Mouse (Mus musculus): ENCODE results near the gene Rpl36al. TPM values are rescaled to one million over a fixed set of nuclear protein-coding genes. Genes with fewer than 3 reads are reported as not detected.
"Not testable (repeated sequence)": the region's sequence is repeated elsewhere in the genome, so short reads cannot be mapped to it uniquely, and the experiment has no call there.

Gene Rpl36al
- polyA plus RNA-seq, 1 experiment from 2014 or later, result 543 TPM

- ATAC-seq (no peak), DNase-seq (no peak)
- Histone ChIP-seq H3K27me3 (ENCODE audit: insufficient read depth, low read length) (no peaks in the 10 kb centered on the region), H3K9me3 (ENCODE audit: low read length) (no peaks in the 10 kb centered on the region), H3K9ac (replicated peaks) (no peak overlapping the region), H3K4me1 (ENCODE audit: insufficient read depth) (peaks cover 8% of the 10 kb centered on the region), H3K36me3 (replicated peaks; ENCODE audit: insufficient read depth, low read length) (peaks cover 2% of the 10 kb centered on the region; the same call in 1 of the 2 replicates), H3K4me3 (ENCODE audit: low read depth, low read length) (no peak overlapping the region), H3K4me2 (ENCODE audit: low read depth, low read length) (no peak overlapping the region), H3K27ac (ENCODE audit: low read depth) (no peak overlapping the region)
- 86% methylated on average over 2 of the region's 2 CpGs for WGBS (ENCODE audit: insufficient replicate concordance)
- TF ChIP-seq EP300 (IDR thresholded peaks at IDR 0.05; ENCODE audit: low read depth) (no peak), CTCF (IDR thresholded peaks at IDR 0.05; ENCODE audit: low read depth) (no peak)
Observed at GRCm38 (mm10) chr12:69171307-69171706, 12.6 kb downstream of the Rpl36al start.

GRCm38 (mm10) chr12:69168461-69169106 is 15.3 kb downstream of the Rpl36al start, which contains the start of gene Lrr1:
TSS of gene Lrr1 (plus strand) at chr12:69168814.
- under 1% methylated on average over 40 of the region's 40 CpGs for WGBS (ENCODE audit: insufficient replicate concordance)
- H3K4me3 ChIP-seq (ENCODE audit: low read depth, low read length), result peak within 1 kb of the TSS; percentile 93
- H3K27me3 ChIP-seq (ENCODE audit: insufficient read depth, low read length), result no peaks in the 10 kb centered on the region
- H3K4me2 ChIP-seq (ENCODE audit: low read depth, low read length), result peak within 1 kb of the TSS; percentile 99
- H3K9ac ChIP-seq (replicated peaks), result peak within 1 kb of the TSS; percentile 79
- peak within 1 kb of the TSS; percentile 80 for H3K27ac ChIP-seq (ENCODE audit: low read depth)
- no peak for TF ChIP-seq CTCF (IDR thresholded peaks at IDR 0.05; ENCODE audit: low read depth)
- peak; percentile 94 for TF ChIP-seq EP300 (IDR thresholded peaks at IDR 0.05; ENCODE audit: low read depth)
- ATAC-seq (peak; percentile 96), DNase-seq (peak; percentile 89)
- peaks cover 8% of the 10 kb centered on the region for H3K4me1 ChIP-seq (ENCODE audit: insufficient read depth)
- H3K36me3 ChIP-seq (replicated peaks; ENCODE audit: insufficient read depth, low read length), result no peaks in the 10 kb centered on the region; the same call in 1 of the 2 replicates
- H3K9me3 ChIP-seq (ENCODE audit: low read length), result no peaks in the 10 kb centered on the region

- no peak for ATAC-seq
- peak overlapping the region; percentile 99 for H3K4me2 ChIP-seq (ENCODE audit: low read depth, low read length)
Observed at GRCm38 (mm10) chr12:69167656-69168460, 16.0 kb downstream of the Rpl36al start.

GRCm38 (mm10) chr12:69166861-69167581 is 16.9 kb downstream of the Rpl36al start:
- not testable (repeated sequence) for ATAC-seq; H3K27me3 ChIP-seq (ENCODE audit: insufficient read depth, low read length); H3K27ac ChIP-seq (ENCODE audit: low read depth); H3K4me2 ChIP-seq (ENCODE audit: low read depth, low read length); H3K4me3 ChIP-seq (ENCODE audit: low read depth, low read length); H3K9ac ChIP-seq (replicated peaks); H3K36me3 ChIP-seq (replicated peaks; ENCODE audit: insufficient read depth, low read length); H3K4me1 ChIP-seq (ENCODE audit: insufficient read depth); DNase-seq; H3K9me3 ChIP-seq (ENCODE audit: low read length)
- WGBS (ENCODE audit: insufficient replicate concordance), result 82% methylated on average over 8 of the region's 8 CpGs

More at GRCm38 (mm10) chr12:69167656-69168460, 16.0 kb downstream of the Rpl36al start:
- no peaks in the 10 kb centered on the region for H3K27me3 ChIP-seq (ENCODE audit: insufficient read depth, low read length)
- H3K4me1 ChIP-seq (ENCODE audit: insufficient read depth), result peaks cover 8% of the 10 kb centered on the region
- DNase-seq, result no peak
- no peaks in the 10 kb centered on the region for H3K36me3 ChIP-seq (replicated peaks; ENCODE audit: insufficient read depth, low read length)
- peak overlapping the region; percentile 79 for H3K9ac ChIP-seq (replicated peaks)
- peak overlapping the region; percentile 93 for H3K4me3 ChIP-seq (ENCODE audit: low read depth, low read length)
- TF ChIP-seq CTCF (IDR thresholded peaks at IDR 0.05; ENCODE audit: low read depth), result no peak
- no peak for TF ChIP-seq EP300 (IDR thresholded peaks at IDR 0.05; ENCODE audit: low read depth)
- 8% methylated on average over 18 of the region's 18 CpGs for WGBS (ENCODE audit: insufficient replicate concordance)
- H3K9me3 ChIP-seq (ENCODE audit: low read length), result no peaks in the 10 kb centered on the region
- H3K27ac ChIP-seq (ENCODE audit: low read depth), result peak overlapping the region; percentile 80; the same call in 1 of the 2 replicates

GRCm38 (mm10) chr12:69164904-69165303 is 19.0 kb downstream of the Rpl36al start:
- Histone ChIP-seq H3K36me3 (replicated peaks; ENCODE audit: insufficient read depth, low read length) (no peaks in the 10 kb centered on the region), H3K4me3 (ENCODE audit: low read depth, low read length) (no peak overlapping the region), H3K27ac (ENCODE audit: low read depth) (no peak overlapping the region), H3K9ac (replicated peaks) (no peak overlapping the region), H3K27me3 (ENCODE audit: insufficient read depth, low read length) (no peaks in the 10 kb centered on the region), H3K9me3 (ENCODE audit: low read length) (no peaks in the 10 kb centered on the region), H3K4me2 (ENCODE audit: low read depth, low read length) (no peak overlapping the region), H3K4me1 (ENCODE audit: insufficient read depth) (peaks cover 6% of the 10 kb centered on the region)
- no peak for TF ChIP-seq CTCF (IDR thresholded peaks at IDR 0.05; ENCODE audit: low read depth)
- no peak for TF ChIP-seq EP300 (IDR thresholded peaks at IDR 0.05; ENCODE audit: low read depth)
- ATAC-seq, result no peak
- DNase-seq, result no peak
- WGBS (ENCODE audit: insufficient replicate concordance), result 44% methylated on average over 3 of the region's 3 CpGs

- not testable (repeated sequence) for H3K27ac ChIP-seq (ENCODE audit: low read depth); H3K9me3 ChIP-seq (ENCODE audit: low read length); H3K4me2 ChIP-seq (ENCODE audit: low read depth, low read length); ATAC-seq; H3K36me3 ChIP-seq (replicated peaks; ENCODE audit: insufficient read depth, low read length); DNase-seq; H3K4me3 ChIP-seq (ENCODE audit: low read depth, low read length); H3K27me3 ChIP-seq (ENCODE audit: insufficient read depth, low read length); H3K9ac ChIP-seq (replicated peaks); H3K4me1 ChIP-seq (ENCODE audit: insufficient read depth)
- 71% methylated on average over 4 of the region's 4 CpGs for WGBS (ENCODE audit: insufficient replicate concordance)
Observed at GRCm38 (mm10) chr12:69163586-69163985, 20.3 kb downstream of the Rpl36al start.

- ATAC-seq; H3K9ac ChIP-seq (replicated peaks); DNase-seq; H3K27ac ChIP-seq (ENCODE audit: low read depth); H3K4me3 ChIP-seq (ENCODE audit: low read depth, low read length); H3K27me3 ChIP-seq (ENCODE audit: insufficient read depth, low read length); H3K9me3 ChIP-seq (ENCODE audit: low read length); H3K4me2 ChIP-seq (ENCODE audit: low read depth, low read length): not testable (repeated sequence)
- WGBS (ENCODE audit: insufficient replicate concordance), result 74% methylated on average over 2 of the region's 2 CpGs
- H3K4me1 ChIP-seq (ENCODE audit: insufficient read depth), result peaks cover 15% of the 10 kb centered on the region
- peaks cover 12% of the 10 kb centered on the region for H3K36me3 ChIP-seq (replicated peaks; ENCODE audit: insufficient read depth, low read length)
Observed at GRCm38 (mm10) chr12:69160677-69161076, 23.2 kb downstream of the Rpl36al start.
